Mouse (Mus musculus) adrenal gland, postnatal 4 days (tissue): ENCODE data around the gene Ergic2. TPM values are rescaled to one million over a fixed set of nuclear protein-coding genes. Genes with fewer than 3 reads are reported as not detected.

Experiments
- DNase-seq, 2 experiments: peaks; one replicate each; pipeline ENCODE4 v3.0.0; 2021 to 2022; ENCODE audit warnings: low spot score in 2 of 2, mixed read lengths in 2 of 2
- long read RNA-seq, 2 experiments: library from polyadenylated mRNA; stranded (forward); transcript quantifications; one replicate each; pipeline ENCODE4 v2.0.0; 2021
- total RNA-seq, 2 experiments: library from RNA; stranded (reverse); gene quantifications; 2 replicates each; pipeline ENCODE4 v1.2.3; 2021

Ergic2 gene
- total RNA-seq, result 10 to 100 TPM; 92.5 to 93.5 TPM
- long read RNA-seq, experiment 1, full-length matches to known transcripts, result 47 of 71 reads
- long read RNA-seq, experiment 1, partial matches to known transcripts, result 6 of 71 reads
- long read RNA-seq, experiment 1, other reads (novel, unspliced or antisense), result 18 of 71 reads
- long read RNA-seq, experiment 2, full-length matches to known transcripts, result 63 of 95 reads
- long read RNA-seq, experiment 2, partial matches to known transcripts, result 10 of 95 reads
- long read RNA-seq, experiment 2, other reads (novel, unspliced or antisense), result 22 of 95 reads

DNA sequence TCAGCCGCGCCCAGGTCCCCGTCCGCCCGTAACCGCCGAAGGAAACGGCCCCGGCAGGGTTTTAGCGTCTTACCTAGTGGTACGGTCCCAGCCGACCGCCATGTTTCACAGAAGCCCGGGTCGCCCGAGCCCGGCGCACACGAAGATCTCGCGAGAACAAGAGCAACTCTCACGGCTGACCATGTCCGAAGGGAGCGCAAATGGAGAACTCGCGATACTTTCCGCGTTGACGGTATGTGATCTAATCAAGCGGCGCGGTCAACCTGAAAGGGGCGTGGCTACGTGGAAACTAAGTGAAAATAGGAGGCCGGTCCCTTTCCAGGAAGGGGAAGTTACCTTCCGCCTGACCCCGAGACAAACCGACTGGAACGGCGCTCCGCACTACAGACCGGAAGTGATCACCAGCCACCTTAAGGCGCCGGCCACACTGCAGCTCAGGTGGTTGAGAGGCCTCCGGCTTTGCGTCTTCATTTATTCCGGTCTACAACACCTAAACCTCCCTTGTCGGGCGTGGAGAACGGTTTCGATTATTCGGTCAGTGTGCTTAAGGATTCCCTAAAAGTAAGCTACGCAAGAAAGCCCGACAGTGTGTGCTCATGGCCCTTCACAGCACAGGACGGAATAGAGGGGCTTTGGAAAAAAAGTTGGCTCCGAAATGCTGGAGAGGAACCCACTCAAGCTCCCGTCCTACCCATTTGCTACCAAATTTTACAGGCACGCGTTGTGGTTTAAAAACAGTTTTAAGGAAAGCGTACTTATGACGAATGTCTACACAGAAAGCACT, at the start of gene Ergic2:
Ergic2 (minus strand) TSS at position 478 of the 784 bp plus-strand sequence.
- DNase-seq, result peak; percentile 77 to 91

DNA sequence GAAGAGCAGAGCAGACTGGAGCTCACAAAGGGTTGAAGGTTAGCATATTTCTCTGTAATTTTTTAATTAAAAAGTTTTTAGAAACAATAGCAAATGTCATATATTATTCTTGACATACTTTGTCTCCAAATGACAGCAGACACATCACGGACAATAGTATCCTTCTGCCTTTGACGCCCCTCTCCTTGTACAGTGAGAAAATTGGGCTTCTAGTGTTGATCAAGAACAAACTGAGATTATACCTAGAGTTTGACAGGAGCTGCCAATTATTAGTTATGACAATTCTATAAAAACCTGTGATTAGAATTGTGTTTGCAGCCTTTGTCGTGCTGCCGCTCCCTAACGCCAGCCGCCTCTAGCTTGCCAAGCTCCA, 48.5 kb upstream of the Ergic2 start:
- no peak for DNase-seq

DNA sequence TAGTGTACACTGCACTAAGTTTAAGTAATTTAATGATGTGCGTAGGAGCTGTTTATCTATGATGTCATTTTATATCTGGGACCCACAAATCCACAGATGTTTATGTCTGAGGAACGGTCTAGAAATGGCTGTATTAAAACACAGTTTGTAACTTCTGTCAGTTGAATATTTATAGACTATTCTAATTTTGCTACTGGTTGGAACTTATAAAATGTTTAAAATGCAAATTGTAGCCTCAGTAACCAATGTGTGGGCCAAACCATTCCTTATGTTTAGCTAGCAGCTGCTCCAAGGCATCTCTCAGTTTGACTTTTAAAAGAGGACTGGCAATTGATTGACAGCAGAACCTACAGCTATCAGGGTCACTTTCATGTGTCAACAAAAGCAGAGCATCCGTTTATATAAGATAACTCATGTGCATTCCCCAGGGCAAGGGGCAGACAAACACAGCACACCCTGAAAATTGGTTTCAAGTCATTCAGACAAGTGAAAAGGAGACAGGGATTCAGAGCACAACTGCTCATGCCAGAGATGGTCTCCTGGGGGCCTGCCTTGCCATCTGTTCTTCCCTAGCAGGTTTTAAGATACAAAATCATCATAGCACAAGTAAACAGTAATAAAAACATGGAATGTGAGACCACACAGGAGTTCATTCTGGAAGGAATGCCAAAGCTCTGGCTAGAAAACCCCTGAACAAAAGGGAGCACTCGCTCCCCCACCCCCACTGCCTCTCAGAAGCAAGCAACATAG, 48.0 kb upstream of the Ergic2 start:
- no peak for DNase-seq

DNA sequence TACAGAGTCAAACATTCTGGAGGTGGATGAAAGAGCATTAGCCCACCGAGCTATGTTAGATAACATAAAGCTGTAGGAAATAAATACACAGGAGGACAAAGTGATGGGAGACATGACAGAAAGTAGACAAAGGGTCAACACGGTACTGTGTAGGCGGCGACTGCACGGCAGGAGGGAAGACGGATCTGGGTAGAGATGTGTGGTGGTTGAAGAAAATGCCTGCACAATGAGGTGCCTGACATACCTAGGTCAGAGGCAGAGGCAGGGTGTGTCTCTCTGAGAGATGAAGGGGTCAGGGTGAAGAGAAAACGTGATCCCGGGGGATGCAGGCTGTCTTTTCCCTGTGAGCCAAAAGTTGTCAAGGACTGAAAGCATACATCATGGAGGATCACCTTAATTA, 46.9 kb upstream of the Ergic2 start:
- DNase-seq, result no peak

DNA sequence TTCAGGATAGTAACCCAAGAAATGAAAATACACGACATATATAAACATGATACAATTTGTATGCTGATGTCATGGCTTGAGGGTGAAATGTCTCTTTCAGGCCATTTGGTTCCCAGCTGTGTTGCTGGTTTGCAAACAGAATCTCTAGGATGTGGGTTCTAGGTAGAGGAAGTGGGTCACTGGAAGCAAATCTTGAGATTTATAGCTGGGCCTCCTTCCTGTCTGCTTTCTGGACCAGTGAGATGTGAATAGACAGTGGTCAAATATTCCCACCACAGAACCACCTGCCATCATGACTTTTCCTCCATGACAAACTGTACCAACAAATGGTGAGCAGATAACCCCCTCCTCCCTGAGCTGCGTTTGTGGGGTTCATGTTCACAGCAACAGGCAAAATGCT, 45.6 kb upstream of the Ergic2 start:
- DNase-seq, result no peak

DNA sequence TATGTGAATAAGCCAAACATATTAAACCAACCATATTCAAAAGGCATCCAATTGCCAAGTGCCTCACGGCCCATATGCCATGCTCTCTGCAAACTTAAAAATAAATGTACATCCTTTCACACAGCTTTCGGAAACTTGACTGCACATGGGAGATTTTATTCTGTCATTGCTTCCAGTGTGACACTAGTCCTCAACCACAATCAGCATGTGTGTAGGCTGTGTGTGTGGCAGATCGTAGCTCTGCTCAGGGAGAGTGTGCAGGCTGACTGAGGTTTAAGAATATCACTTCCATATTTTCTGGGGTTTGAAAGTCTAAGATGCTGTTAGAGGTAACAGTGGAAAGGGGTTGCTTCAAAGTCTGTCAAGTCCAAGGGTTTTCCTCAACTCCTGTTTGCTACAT, 43.9 kb upstream of the Ergic2 start:
- DNase-seq, result no peak

DNA sequence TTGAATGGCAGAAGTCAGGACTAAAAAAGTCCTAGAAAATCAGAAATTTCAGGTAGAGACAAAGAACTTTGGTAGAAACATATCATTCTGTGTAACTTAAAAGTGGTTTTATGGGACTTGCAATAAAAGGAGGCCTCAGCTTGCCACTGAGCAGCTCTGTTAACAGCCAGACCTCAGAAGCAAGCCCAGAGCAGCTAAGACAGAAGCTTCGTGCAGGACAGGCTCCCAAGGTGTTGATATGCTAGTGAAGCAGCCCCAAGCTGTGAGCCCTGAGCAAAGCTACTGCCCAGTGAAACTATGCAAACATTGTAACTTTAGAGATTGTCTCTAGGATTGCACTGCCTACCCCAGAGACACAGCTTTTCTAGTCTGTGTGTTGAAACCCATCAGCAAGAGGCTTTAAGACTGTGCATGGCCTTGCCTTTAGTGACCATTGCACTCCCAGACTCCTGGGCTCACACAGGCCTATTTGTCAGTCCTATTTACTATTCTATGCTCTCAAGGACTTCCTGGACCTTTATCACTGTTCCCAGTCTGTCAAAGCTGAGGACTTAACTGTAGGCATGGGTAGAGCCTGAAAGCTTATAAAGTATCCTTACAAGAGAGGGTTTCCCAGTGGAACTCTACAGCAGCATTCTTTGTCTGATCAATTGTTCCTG, 43.4 kb upstream of the Ergic2 start:
- no peak for DNase-seq

DNA sequence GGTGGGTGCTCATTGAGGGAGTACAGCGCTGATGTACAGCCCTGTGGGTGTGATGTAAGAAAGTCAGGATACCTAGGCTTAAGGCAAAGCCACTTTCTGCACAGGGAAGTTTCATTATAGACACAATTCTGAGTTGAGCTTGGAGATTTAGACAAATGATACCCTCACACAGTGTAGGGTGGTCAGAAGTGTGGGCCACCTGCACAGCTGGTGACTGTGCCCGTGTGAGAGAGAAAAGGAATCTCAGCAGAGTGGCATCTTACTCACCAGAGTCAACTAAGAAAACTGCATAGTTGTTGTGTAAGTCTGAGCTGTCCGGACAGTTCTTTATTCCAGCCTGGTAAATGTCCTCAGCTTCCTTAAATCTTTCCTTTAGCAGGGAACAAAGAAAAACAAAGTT, 37.0 kb upstream of the Ergic2 start:
- no peak for DNase-seq

DNA sequence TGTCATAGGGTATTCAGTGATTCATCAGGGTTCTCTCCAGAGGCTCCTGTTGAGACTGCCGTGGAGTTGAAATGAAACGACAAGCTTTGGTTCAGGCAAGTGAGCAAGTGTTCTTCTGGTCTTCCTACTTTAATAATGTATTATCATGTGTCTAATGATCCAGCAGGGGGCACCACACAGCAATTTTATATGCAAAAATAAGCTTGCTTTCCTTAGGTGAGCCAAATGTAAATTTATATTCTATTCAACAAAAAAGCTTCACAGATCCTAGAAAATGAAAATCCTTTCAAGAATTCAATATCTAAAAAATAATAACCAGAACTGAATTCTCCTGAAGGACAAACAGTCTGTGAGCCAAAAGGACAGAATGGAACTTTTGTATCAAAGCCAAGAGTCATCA, 36.5 kb upstream of the Ergic2 start:
- DNase-seq, result no peak

DNA sequence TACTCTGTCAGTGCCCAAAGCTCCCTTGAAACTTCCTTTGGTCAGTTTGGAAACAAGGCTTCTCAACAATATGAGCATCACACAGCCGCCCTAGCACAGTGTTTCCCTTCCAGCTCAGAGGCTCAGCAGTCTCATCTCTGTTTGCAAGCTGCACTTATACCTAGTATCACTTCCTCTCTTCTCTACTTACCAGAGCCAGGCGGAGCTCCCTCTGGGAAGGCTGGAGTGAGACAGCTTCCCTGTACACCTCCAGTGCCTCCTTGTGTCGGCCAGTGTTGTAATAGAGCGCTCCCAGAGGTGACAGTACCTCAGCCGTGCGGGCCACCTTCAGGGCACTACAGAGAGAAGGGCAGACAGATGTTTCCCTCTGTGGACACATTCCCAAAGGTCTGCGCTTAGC, 34.4 kb upstream of the Ergic2 start:
- no peak for DNase-seq

DNA sequence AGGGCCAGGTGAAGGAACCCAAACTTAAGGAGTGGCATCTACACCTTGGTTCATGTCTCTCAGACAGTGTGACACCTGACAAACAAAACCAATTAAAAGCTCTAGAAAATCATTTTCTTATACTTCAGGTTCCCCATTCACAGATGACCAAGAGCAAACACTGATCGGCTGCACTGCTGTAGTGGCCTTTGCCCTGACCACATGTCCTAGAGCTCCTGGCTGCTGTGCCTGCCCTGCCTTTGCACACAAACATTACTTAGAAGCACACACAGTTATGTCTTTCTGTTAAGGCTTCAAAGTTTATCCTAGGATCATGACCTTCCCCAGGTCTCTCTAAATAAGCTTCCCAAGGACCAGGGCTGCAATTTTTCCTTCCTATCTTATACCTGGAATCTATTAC, 32.7 kb upstream of the Ergic2 start:
- DNase-seq, result no peak

DNA sequence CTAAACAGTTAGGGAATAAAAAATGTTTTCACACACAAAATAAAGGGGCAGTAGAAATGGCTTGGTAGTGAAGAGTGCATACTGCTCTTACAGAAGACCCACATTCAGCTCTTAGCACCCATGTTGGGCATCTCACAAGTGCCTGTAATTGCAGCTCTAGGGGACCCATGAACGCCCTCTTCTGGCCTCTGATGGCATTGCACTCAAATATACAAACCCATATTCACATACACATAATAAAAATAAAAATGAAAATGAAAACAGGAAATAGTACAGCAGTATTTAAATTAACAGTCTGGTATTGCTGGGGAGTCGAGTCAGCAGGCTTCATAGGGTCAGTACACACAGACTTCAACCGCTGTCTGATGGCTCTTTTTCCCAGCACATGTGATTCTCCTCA, 30.1 kb upstream of the Ergic2 start:
- DNase-seq, result no peak

DNA sequence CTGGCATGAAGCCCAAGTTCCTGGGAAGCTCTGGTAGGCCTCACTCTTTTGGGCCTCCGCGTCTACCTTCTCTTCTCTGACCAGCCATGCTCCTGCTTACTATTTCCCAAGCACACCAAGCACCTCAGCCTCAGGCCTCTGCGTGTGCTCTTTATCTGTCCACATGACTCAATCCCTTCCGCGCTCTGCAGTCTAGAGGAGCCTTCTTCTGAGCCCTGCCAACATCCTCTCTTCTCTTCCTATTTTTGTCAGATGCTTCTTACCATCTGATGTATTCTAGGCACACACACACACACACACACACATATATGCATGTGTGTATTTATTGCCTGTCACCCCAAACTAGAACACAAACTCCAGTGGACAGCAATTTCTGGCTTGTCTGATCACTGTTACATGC, 29.5 kb upstream of the Ergic2 start:
- DNase-seq, result no peak

DNA sequence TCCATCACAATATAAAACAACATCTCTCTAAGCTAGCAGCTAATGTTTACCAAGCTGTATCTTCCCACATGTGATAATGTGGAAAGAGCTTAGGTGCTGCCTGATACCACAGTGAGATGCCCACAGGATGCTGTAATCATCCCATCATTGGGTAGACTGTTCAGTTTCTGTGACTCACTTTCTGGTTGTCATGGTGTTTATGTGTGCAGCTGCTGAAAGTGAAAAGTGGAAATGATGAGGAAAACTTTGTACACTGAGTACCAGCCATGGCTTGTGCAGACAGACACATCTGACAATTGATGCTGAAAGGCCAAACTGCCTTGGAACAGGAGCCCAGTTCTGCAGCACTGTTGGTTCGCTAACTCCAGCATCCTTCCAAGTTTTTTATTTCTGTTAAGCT, 27.1 kb upstream of the Ergic2 start:
- DNase-seq, result no peak

DNA sequence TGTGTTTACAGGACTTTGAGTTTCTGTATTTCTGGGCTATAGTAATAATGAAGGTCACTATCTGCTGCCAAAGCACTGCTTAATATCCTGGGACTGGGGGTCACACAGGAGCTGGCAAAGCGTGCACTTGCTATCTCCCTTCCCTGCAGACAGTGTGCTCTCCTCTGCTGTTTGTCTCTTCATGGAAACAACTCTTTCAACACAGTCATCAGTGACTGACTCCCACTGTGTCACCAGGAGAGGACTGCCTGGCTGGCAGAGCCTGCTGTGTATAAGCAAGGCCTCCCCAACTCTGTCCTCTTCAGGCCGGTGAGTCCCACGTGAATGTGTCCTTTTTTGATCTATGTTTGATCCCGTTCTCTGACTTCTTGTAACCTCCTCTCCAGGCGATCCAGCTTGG, 25.3 kb upstream of the Ergic2 start:
- no peak for DNase-seq

DNA sequence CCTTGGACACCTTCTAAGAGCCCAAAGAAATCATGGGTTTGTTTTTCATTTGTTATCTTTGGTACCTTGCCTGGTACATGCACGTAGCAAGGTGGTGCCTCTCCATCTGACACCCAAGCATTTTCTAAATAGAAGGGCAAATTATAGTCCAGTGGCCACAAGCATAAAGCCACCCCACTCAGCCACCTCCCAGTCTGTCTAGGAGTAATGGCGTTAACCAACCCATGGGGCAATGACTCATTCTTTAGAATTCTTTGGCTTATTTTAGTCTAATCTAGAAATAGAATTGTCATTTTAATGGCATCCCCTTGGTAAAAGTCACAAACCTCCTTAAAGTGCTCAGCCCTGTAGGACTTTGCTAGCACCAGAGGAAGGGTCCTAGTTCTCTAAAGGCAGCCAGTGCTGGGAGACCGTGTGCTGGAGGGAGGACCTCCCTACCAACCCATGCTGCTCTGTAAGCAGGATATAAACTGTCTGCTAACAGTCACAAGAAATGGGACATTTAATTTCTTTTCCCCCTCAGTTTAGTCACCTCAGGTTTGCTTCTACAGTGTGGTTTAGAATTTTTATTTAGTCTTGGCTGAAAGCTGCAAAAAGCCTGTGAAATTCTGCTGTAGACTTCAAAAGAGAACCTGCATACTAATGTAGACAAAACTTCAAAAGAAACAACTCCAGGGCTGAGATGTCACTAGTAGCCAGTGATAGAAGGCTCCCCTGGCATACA, 22.1 kb upstream of the Ergic2 start:
- DNase-seq, result no peak

DNA sequence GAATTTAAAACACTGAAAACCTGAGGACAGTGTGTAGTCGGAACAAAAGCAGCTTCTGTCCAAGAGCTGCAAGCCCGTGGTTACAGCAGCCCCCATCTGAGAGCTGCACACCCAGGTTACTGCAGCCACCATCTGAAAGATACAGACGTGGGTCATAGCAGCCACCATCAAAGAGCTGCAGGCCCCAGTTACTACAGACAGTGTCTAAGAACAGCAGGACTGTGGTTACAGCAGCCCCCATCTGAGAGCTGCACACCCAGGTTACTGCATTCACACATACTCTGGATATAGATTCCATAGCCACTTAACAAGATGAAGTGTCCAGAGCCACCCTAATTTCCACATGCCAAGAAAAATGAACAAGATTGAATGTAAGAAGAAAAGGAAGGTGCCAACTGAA, 15.4 kb upstream of the Ergic2 start:
- DNase-seq, result no peak

DNA sequence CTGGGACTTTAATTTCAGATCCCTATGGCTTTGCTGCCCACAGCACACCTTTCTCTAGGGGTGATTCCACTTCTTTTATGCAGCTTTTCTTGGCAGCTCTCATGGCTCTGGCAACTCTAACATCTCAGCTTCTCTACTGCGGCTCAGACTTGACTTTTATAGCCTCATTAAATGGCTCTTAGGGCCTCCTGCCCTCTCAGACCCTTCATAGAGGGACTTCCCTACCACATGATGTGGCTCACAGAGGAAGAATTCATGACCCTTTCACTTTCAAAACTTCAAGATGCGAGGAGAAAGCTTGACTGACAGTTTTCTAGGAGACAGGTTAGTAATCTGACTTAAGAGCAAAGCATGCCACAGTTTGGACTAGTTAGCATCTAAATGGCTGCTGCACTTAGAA, 10.5 kb upstream of the Ergic2 start:
- no peak for DNase-seq

DNA sequence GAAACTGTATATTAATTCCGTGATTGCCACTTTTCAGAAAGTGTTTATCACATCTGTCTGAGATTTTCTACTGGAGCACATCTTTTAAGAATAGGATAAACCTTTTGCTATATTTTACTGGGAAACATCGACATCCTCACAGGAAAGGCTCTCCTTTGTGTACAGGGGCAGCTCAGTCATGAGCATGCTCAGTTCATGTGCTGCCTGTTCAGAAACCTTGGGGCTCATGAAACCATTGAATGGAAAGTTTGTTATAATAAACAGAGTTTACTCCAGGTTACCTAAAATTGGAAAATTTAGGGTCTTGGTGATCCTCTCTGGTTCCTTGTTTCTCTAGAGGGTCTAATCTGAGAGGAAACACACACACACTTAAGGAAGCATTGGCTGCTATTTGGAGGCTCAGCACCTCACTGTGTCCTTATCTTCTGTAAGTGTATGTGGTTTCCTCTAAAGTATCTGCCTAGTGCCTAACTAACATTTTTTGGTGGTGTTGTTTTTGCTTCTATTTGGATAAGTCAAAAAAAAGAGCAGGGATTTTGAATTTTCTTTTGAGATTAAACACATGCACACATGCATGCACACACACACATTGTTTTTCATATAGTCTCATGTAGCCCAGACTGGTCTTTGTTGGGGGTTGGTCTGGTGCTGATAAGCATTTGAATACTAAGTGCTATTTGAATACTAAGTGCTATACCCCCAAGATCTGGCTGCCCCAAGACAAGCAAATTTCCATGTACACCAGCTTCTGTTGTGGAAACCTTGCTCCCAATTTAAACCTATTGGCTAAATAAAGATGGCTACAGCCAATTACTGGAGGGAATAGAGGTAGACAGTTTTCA, 6.3 kb upstream of the Ergic2 start:
- no peak for DNase-seq

DNA sequence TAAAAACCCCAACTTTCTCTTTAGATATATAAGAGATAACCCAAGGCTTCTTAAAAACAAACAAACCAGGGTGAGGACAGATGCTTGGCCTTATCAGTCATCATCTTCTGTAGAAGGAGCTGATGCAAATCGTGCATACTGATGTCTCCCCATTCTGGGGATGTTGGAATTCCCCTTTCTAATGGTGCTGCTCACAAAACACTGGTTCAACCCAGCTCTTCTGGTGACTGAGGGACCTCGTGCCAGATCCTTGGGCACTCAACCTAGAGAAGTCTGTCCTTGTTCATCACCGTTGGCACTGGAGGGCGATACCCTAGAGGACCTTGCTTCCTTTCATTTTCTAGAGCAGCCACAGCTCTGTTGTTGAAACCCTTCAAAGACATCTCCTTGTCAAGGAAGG, 4.6 kb upstream of the Ergic2 start:
- DNase-seq, result no peak
